Comparison of ENCODE assay signal across 21 mouse cellular contexts in genomic region chrX:139578649-139579278, GRCm38 (mm10).
"Had no signal": no experiment of that assay in that cellular context is flagged by ENCODE, and none has a peak within 500 bp of the region (broad histone marks: within the 10 kb centered on the region; RNA-seq: fewer than 3 reads in every experiment).

No protein-coding gene starts in this region.

- H3K4me3 ChIP-seq: intestine, embryonic 15.5 days; layer of hippocampus, adult 2 months; limb, embryonic 10.5 days; limb, embryonic 13.5 days; midbrain, embryonic 12.5 days; midbrain, embryonic 15.5 days; neural tube, embryonic 12.5 days; neural tube, embryonic 15.5 days; stomach, embryonic 15.5 days had no signal

- DNase-seq: kidney, postnatal 10 days; layer of hippocampus, adult 9-11 months; liver; liver, postnatal 0 days; lung, embryonic 14.5 days; right cerebral cortex, adult 18-20 months; right cerebral cortex, postnatal 25 days; spleen, adult 18-20 months; thymus, postnatal 25 days had no signal

- ATAC-seq: intestine, embryonic 15.5 days; liver, postnatal 0 days; lung, postnatal 0 days; midbrain, embryonic 15.5 days had no signal

- H3K27me3 ChIP-seq: intestine, embryonic 15.5 days; midbrain, embryonic 15.5 days; neural tube, embryonic 12.5 days; neural tube, embryonic 15.5 days; stomach, embryonic 15.5 days had no signal

- H3K9ac ChIP-seq: intestine, embryonic 15.5 days; limb, embryonic 13.5 days; liver, embryonic 14.5 days; liver, postnatal 0 days; lung, embryonic 14.5 days; midbrain, embryonic 12.5 days; midbrain, embryonic 15.5 days; neural tube, embryonic 12.5 days; neural tube, embryonic 15.5 days; stomach, embryonic 15.5 days had no signal

- H3K36me3 ChIP-seq: intestine, embryonic 15.5 days; limb, embryonic 10.5 days; limb, embryonic 13.5 days; midbrain, embryonic 12.5 days; midbrain, embryonic 15.5 days; neural tube, embryonic 12.5 days; neural tube, embryonic 15.5 days; stomach, embryonic 15.5 days had no signal

- H3K27ac ChIP-seq: intestine, embryonic 15.5 days; layer of hippocampus, adult 2 months; limb, embryonic 10.5 days; limb, embryonic 13.5 days; liver, embryonic 14.5 days; macrophage; midbrain, embryonic 12.5 days; midbrain, embryonic 15.5 days; neural tube, embryonic 12.5 days; neural tube, embryonic 15.5 days; stomach, embryonic 15.5 days had no signal

- H3K4me2 ChIP-seq: intestine, embryonic 15.5 days; limb, embryonic 13.5 days; lung, embryonic 14.5 days; midbrain, embryonic 12.5 days; midbrain, embryonic 15.5 days; neural tube, embryonic 12.5 days; neural tube, embryonic 15.5 days; stomach, embryonic 15.5 days had no signal

- H3K4me1 ChIP-seq: intestine, embryonic 15.5 days; limb, embryonic 10.5 days; limb, embryonic 13.5 days; midbrain, embryonic 12.5 days; midbrain, embryonic 15.5 days; neural tube, embryonic 12.5 days; neural tube, embryonic 15.5 days; stomach, embryonic 15.5 days had no signal

- H3K9me3 ChIP-seq: intestine, embryonic 15.5 days; limb, embryonic 10.5 days; limb, embryonic 13.5 days; midbrain, embryonic 12.5 days; midbrain, embryonic 15.5 days; neural tube, embryonic 12.5 days; neural tube, embryonic 15.5 days; stomach, embryonic 15.5 days had no signal
